Mouse (Mus musculus): Measurements from ENCODE around the gene Slc8a1.

DNA sequence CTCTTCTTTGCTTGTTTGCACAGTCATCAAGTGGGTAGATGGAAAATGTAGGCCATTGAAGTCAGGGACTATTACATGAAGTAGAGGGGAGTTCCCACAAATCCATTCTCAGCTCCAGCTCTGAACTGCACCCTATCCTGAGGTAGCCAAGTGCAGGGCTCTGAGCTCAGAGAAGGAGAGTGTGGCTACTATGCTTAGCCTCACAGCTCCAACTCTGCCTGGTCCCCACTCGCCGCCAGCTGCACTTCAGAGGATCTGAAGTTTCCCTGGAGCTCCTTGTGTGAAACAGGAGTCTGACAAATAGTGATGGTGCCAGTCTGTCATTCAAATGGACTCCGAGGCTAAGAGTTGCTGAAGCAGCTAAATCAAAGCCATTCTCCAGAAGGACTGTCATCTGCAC lies 282.9 kb downstream of the Slc8a1 start:
- TF ChIP-seq EP300 (IDR thresholded peaks at IDR 0.05; ENCODE audit: low read depth) (no peak), CTCF (IDR thresholded peaks at IDR 0.05; ENCODE audit: low read depth) (no peak)
